Mouse (Mus musculus) lung, postnatal 14 days (tissue): Measurements from ENCODE around the gene Olfr1313.
"Not testable (repeated sequence)": the region's sequence is repeated elsewhere in the genome, so short reads cannot be mapped to it uniquely, and the experiment has no call there.

Source experiments
- DNase-seq: peaks from one replicate; pipeline ENCODE4 v3.0.0; 2021

The Olfr1313 gene

DNA sequence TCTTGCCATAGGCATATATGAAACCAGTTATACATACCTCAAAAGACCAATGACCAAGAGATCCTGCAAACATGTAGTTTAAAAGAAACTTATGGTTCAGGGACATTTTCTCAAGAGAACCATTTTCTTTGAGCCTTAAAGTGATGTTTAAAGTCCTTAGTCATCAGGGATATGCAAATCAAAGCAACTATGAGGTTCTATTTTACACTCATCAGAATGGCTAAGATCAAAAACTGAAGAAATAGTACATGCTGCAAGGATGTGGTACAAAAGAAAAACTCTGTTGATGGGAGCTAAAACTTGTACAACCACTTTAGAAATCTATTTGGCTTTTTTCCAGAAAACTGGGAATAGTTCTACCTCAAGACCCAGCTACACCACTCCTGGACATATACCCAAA lies at the start of gene Olfr1313:
Gene Olfr1313 (minus strand): TSS at position 101 of the 400 bp plus-strand sequence.
- DNase-seq = no peak

DNA sequence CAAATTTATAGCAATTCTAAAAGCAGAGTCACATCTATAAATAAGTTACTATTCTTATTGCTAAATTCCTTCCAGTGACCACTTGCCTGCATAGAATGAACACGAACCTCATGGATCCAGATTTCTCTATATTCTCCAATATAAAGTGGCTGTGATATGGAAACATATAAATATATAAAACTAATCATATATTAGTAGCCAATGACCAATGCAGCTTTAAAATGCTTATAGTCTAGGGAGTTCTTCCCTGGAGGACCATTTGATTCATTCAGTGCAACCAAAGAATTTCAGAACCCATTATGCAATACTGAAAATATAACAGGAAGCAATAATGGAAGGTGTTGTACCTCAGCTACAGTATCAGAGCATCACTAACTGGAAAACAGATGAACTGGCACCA lies 37.7 kb upstream of the Olfr1313 start, which contains the start of gene Olfr1315-ps1:
Gene Olfr1315-ps1 (minus strand): TSS at position 101 of the 400 bp plus-strand sequence.
- no peak for DNase-seq

DNA sequence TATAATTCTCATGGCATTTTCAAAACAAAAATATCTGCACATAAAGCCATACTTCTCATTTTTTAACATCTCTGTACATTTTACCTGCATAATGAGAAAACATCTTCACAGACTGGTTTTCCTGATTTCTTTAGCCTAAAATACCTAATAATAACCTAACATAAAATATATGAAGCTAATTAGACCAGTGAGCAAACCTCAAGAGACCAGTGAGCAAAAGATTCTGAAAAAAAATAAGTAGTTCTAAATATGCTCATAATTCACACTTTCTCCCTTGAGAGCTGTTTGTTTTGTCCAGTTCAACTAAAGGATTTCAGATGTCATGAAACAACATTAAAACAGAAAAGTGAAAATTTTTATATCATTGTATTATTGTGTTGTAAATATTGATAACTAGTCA lies 19.0 kb upstream of the Olfr1313 start, which contains the start of gene Olfr1314:
Gene Olfr1314 (minus strand): TSS at position 101 of the 400 bp plus-strand sequence.
- DNase-seq = no peak

DNA sequence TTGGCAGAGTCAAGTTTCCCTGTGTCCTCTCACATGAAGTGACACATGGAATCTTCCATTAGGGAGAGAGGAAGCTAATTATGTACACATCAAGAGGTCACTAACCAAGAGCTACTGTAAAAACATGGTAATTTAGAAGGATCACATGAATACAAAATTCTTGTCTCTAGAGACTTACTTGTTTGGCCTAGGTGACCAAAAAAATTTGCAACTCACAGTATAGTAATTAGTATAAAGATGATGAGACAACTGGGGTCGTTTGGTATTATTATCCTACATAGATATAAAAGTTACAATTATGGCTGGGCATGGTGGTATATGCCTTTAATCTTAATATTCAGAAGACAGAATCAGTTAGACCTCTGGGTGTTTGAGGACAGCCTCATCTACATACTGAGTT lies 27.5 kb downstream of the Olfr1313 start, which contains the start of gene Olfr1312:
Gene Olfr1312 (minus strand): TSS at position 101 of the 400 bp plus-strand sequence.
- no peak for DNase-seq

DNA sequence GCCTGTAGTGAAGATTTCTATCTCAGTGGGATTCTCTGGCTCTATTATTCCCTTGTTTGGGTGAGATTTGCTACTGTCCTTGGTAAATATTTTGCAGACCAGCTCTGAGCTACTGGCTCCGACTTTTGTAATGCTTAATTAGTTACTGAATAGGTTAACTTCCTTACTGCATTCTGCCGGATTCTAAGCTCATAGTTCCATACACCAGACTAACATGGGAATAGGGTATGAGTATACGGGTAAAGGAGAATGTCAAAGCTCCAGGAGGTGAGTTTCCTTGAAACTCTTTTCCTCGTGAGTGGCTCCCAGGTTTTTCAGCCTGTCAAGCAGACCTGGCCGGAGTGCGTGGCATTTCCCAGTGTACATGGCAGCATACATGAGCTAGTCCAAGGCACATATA lies 50.7 kb downstream of the Olfr1313 start:
- not testable (repeated sequence) for DNase-seq

DNA sequence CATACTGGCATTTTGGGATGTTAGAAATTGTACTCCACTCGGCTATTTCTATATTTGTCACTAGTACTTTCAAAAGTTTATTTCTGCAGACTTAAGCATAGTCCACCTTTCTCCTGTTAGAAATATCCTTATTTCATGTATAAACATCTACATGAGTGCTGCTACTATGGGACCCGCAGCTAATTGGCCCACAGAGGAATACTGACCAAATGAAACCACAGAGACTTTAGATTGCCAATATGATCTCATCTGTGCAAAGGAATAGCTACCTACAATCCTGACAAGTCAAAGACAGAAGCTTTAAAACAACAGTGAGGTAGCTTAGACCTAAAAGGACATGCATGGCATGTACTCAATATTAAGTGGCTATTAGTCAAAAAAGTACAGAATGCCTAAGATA lies 53.3 kb downstream of the Olfr1313 start, which contains the start of gene Olfr1311:
Gene Olfr1311 (minus strand): TSS at position 101 of the 400 bp plus-strand sequence.
- no peak for DNase-seq
